Mouse (Mus musculus): Measurements from ENCODE around the gene Trim65. TPM values are rescaled to one million over a fixed set of nuclear protein-coding genes. Genes with fewer than 3 reads are reported as not detected.

Trim65 gene
- polyA plus RNA-seq (2012; fragmentation: generic; extraction: Trizol): 1 to 10 TPM; 2.1 to 5.7 TPM

DNA sequence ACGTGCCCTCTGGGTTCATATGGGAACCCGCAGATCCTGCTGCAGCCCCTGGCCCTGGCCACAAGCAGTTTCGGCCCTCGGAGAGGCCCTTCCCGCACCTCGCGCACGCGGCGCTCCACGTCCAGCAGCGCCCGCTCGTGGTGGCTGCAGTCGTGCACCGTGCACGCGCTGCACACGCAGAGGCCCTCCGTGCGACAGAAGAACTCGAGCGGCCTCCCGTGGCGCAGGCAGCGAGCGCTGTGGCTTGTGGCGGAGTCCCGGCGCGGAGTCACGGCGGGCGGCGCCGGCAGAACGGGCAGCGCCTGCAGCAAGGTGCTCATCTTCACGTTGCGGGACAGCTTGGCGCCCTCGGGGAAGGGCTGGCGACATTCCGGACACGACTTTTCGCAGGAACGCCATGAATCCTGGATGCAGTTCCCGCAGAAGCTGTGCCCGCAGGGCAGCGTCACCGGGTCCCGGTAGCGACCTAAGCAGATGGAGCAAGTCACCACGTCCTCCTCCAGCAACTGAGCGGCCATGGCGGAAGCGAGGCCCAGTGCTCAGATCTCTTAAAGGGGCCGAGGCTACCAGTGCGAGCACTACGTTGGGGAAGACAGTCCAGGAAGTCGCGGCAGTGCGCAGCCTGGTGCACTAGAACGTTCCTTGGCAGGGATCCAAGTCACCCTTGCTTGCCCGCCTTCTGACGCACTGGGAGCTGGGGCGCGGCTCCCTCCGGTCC lies at the start of gene Trim65:
Gene Trim65, minus strand, starts transcription at position 641 of the 718 bp plus-strand sequence.

DNA sequence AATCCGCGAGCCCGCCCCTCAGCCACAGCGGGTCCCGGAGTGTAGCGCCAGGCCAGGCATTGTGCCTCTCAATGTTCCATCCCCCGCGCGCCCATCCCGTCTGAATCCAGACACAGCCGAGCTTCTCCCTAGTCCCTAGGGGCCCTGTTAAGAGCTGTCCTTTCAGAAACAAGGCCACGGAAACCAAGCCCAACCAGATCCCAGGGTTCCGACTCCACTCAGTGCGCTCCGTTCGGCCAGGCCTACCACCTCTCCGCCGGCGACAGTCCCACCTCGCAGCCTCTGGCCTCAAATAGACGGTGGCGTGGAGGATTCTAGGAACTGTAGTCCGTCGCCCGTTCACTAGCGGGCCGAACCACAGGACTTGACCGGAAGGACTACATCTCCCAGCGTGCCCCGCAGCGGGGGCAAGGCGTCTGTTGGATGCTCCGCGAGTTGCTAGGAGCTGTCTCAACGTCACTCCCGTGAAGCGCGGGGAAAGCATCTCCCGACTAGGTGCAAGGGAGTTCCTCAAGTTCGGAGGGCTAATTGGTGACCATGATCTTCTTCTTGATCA lies 37.0 kb upstream of the Trim65 start, which contains the start of gene Fbf1:
Gene Fbf1, minus strand, starts transcription at position 283 of the 556 bp plus-strand sequence.

DNA sequence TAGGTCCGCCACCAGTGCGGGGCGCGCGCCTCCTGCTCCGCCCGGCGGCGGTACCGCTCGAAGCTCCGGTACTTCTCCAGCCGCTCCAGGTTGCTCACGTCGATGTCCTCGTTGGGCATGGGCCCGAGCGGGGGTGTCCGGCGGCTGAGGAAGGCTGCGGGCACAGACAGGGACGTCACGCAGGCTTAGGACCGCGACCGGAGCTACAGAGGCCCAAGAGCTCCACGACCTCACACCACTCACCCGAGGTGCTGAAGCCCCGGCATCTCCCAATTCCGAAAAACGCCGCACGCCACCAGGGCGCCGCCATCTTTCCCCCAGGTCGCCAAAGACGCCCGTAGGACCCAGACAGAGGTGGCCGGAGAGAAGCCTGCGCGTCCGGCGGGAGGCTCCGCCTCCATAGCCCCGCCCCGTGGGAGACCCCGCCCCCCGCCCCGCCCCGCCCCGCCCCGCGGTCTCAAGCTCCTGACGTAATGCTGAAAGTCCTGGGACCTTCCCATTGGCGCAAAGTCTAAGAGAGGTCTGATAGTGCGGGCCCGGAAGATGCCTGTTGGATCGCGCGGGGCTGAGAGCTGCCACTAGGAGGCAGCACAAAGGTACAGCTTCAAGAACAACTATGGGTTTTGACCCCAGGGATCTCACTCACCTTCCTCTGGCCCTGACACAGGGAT lies 7.7 kb upstream of the Trim65 start, which contains the start of gene Mrpl38:
Gene Mrpl38, minus strand, starts transcription at position 401 of the 671 bp plus-strand sequence.

DNA sequence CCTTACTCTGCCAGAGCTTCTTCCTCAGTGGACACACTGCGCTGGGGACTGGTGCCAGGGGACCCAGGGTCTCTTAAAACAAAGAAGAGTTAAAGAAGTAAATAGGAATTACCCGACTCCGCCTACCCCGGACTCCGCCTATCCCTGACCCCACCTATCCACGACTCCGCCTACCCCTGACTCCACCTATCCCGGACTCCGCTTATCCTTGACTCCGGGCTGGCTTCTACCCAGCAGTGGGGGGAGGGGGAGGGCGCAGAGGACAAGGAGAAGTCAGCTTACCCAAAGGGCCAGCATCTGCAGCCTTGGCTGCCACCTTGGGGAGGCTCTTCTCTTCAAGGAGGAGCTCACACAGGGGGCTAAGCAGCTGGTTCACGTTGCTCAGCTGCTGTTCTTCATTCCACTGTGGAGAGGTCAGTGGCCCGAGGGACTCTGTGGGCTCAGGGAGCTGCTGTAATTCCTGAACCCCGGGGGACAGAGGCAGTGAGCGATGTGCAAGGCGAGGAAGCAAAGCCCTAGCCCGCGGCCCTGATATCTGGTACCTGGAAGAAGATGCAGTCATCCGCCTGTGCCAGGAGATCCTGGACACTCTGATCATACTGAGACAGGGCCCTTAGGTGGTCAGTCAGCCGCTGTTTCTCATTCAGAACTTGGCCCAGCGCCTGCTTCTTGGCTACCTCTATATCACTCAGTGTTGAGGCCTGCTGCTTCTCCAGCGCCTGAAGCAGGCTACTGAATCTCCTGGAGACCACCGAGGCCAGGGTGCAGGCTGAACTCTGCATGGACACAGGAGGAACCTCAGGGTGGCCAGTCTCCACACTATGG lies 3.6 kb downstream of the Trim65 start, which contains the start of gene Trim47:
Gene Trim47, minus strand, starts transcription at position 55 of the 825 bp plus-strand sequence.

DNA sequence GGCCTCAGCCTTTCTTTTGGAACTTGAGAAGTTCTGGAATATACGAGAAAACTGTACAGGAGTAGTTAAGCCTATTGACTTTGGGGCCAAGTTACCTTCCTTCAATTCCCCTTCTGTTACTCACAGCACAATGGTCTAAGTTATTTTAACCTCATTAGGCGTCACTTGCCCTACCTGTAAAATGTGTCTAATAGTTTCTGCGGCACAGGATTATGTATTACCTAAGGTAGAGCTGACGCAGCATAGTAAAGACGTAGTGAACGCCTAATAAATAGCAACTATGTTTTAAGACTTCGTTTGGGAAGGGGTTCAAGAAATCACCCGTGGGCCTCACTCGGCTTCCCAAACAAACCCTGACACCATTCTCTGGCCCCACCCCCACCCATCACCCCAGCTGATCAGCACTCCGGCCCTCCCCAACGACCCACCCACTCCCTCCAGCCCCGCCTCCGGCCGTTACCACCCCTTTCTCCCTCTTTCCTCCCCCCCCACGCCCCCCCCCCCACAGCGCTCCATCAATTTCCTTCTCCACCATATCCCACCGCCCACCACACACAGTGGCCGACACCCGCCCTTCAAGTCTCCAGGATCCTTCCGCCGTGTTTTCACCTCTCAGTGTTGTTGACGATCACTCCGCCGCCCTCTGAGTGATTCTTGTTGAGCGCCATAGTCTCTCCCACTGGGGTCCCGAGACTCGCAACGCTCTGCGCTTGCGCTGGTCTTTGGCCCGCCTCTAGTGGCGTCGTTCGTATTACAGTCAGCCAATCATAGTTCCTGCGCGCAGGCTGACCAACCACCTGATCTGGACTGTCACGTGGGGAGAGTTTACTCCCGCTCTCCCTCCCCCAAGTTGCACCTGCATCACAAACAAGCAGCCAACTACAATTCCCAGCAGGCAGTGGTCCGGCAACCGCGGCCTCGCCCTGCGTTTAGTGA lies 44.4 kb downstream of the Trim65 start, which contains the start of gene Wbp2:
Gene Wbp2, minus strand, starts transcription at position 738 of the 936 bp plus-strand sequence.

DNA sequence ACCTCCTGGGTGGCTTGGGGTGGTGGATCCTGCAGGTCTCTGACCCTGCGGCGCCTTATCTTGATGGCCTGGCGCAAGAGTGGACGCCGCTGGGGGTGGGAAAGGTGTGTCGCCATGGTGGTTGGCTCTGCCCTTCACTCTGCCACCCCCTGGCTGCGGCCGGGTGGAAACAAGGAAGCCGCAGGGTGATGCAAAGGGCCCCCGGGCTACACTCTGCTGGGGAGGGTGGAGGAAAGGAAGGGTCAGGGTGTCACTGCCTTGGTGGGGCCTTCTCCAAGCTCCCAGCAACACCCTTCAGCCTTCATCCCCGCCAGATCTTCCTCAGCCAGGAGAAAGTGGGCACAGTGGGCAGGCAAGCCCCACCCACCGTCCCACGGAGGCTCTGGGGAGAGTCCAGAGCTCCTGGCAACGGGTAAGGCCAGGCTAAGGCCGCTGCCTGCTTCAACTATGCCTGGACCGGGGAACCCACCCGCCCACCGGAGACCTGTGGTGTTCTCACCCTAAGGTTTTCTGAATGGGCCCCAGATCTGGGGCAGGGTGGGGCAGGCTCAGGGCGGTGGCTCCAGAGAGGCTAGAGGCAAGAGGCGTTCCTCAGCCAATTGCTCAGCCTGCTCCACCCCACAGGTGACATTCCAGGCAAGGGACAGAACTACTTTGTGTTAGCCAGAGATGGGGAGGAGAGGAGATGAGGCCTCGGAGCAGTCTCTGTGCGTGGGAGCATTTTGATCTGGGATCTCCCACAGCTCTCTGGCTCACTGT lies 53.3 kb downstream of the Trim65 start, which contains the start of gene Unc13d:
Gene Unc13d, minus strand, starts transcription at position 516 of the 759 bp plus-strand sequence.

Other genes with a start within 250 kb of the Trim65 start
- gene Smim5, start 231.2 kb downstream of the Trim65 start, polyA plus RNA-seq (2012; fragmentation: generic; extraction: Trizol): 1 to 10 TPM in 1 of 2 experiments, under 1 TPM in 1; 0.22 to 3.3 TPM
- gene Smim6, start 219.1 kb downstream of the Trim65 start, polyA plus RNA-seq (2012; fragmentation: generic; extraction: Trizol): under 1 TPM in 1 of 2 experiments, not detected in 1; 0.59 TPM
- 10 to 100 TPM; 45.5 to 82.8 TPM for gene Sap30bp, start 197.8 kb downstream of the Trim65 start, polyA plus RNA-seq (2012; fragmentation: generic; extraction: Trizol)
- gene Recql5, start 197.7 kb downstream of the Trim65 start, polyA plus RNA-seq (2012; fragmentation: generic; extraction: Trizol): 10 to 100 TPM in 1 of 2 experiments, 1 to 10 TPM in 1; 8.6 to 17.7 TPM
- gene Itgb4, start 156.4 kb downstream of the Trim65 start, polyA plus RNA-seq (2012; fragmentation: generic; extraction: Trizol): 1 to 10 TPM in 1 of 2 experiments, under 1 TPM in 1; 0.50 to 5.1 TPM
- 100 to 1,000 TPM; 149 to 512 TPM for gene Galk1, start 118.4 kb downstream of the Trim65 start, polyA plus RNA-seq (2012; fragmentation: generic; extraction: Trizol)
- gene H3f3b, start 103.2 kb downstream of the Trim65 start, polyA plus RNA-seq (2012; fragmentation: generic; extraction: Trizol): 1,000 to 10,000 TPM in 1 of 2 experiments, 100 to 1,000 TPM in 1; 518 to 1,136 TPM
- 10 to 100 TPM in 1 of 2 experiments, 1 to 10 TPM in 1; 8.4 to 34.8 TPM for gene Unk, start 100.8 kb downstream of the Trim65 start, polyA plus RNA-seq (2012; fragmentation: generic; extraction: Trizol)
- gene Unc13d, start 53.2 kb downstream of the Trim65 start, polyA plus RNA-seq (2012; fragmentation: generic; extraction: Trizol): under 1 TPM; 0.48 to 0.70 TPM
- 100 to 1,000 TPM; 134 to 264 TPM for gene Wbp2, start 44.1 kb downstream of the Trim65 start, polyA plus RNA-seq (2012; fragmentation: generic; extraction: Trizol)
- gene Trim47, start 3.9 kb downstream of the Trim65 start, polyA plus RNA-seq (2012; fragmentation: generic; extraction: Trizol): 100 to 1,000 TPM; 116 to 205 TPM
- gene Mrpl38, start 7.7 kb upstream of the Trim65 start, polyA plus RNA-seq (2012; fragmentation: generic; extraction: Trizol): 100 to 1,000 TPM in 1 of 2 experiments, 10 to 100 TPM in 1; 77.3 to 156 TPM
- 10 to 100 TPM; 18.7 to 71.2 TPM for gene Fbf1, start 37.0 kb upstream of the Trim65 start, polyA plus RNA-seq (2012; fragmentation: generic; extraction: Trizol)
- gene Ten1, start 67.7 kb upstream of the Trim65 start, polyA plus RNA-seq (2012; fragmentation: generic; extraction: Trizol): 10 to 100 TPM; 63.6 to 92.1 TPM
- gene Acox1, start 67.9 kb upstream of the Trim65 start, polyA plus RNA-seq (2012; fragmentation: generic; extraction: Trizol): 10 to 100 TPM in 1 of 2 experiments, 1 to 10 TPM in 1; 8.6 to 44.2 TPM
- gene Evpl, start 106.9 kb upstream of the Trim65 start, polyA plus RNA-seq (2012; fragmentation: generic; extraction: Trizol): under 1 TPM; 0.02 to 0.27 TPM
- gene Srp68, start 143.1 kb upstream of the Trim65 start, polyA plus RNA-seq (2012; fragmentation: generic; extraction: Trizol): 100 to 1,000 TPM in 1 of 2 experiments, 10 to 100 TPM in 1; 62.3 to 111 TPM
- gene Galr2, start 149.8 kb upstream of the Trim65 start, polyA plus RNA-seq (2012; fragmentation: generic; extraction: Trizol): 1 to 10 TPM in 1 of 2 experiments, under 1 TPM in 1; 0.06 to 2.5 TPM
- 10 to 100 TPM; 89.3 to 90.3 TPM for gene Exoc7, start 176.1 kb upstream of the Trim65 start, polyA plus RNA-seq (2012; fragmentation: generic; extraction: Trizol)
- under 1 TPM; 0.12 to 0.51 TPM for gene Foxj1, start 204.3 kb upstream of the Trim65 start, polyA plus RNA-seq (2012; fragmentation: generic; extraction: Trizol)